Comparison of ENCODE assay signal across 35 mouse cellular contexts in genomic region chr4:40573300-40573699, GRCm38 (mm10).
"Had no signal": no experiment of that assay in that cellular context is flagged by ENCODE, and none has a peak within 500 bp of the region (broad histone marks: within the 10 kb centered on the region; RNA-seq: fewer than 3 reads in every experiment).

No protein-coding gene starts in this region.

- H3K4me3 ChIP-seq: heart, embryonic 12.5 days; heart, embryonic 13.5 days; heart, embryonic 15.5 days; hindbrain, embryonic 10.5 days; hindbrain, embryonic 12.5 days; hindbrain, embryonic 13.5 days; hindbrain, embryonic 15.5 days; intestine, embryonic 15.5 days; kidney, embryonic 15.5 days; layer of hippocampus, adult 2 months; left cerebral cortex, adult 2 months had no signal

- H3K9me3 ChIP-seq: heart, embryonic 12.5 days; heart, embryonic 13.5 days; heart, embryonic 15.5 days; hindbrain, embryonic 10.5 days; hindbrain, embryonic 12.5 days; hindbrain, embryonic 13.5 days; hindbrain, embryonic 15.5 days; intestine, embryonic 15.5 days; kidney, embryonic 15.5 days had no signal

- ATAC-seq: hindbrain, embryonic 16.5 days; hindbrain, postnatal 0 days; inflammation-experienced regulatory T-cells, adult 6 months; intestine, embryonic 15.5 days; intestine, embryonic 16.5 days; intestine, postnatal 0 days had no signal

- H3K4me1 ChIP-seq: heart, embryonic 15.5 days; hindbrain, embryonic 10.5 days; hindbrain, embryonic 12.5 days; hindbrain, embryonic 13.5 days; hindbrain, embryonic 15.5 days; intestine, embryonic 15.5 days; kidney, embryonic 15.5 days had no signal

- DNase-seq: heart, postnatal 10 days; heart, postnatal 14 days; heart, postnatal 36 days; heart, postnatal 4 days; kidney, adult 11 months; kidney, adult 18-20 months; kidney, adult 2 months; kidney, adult 8-10 months; kidney, adult 9 months; kidney, postnatal 10 days; kidney, postnatal 14 days; kidney, postnatal 25 days; kidney, postnatal 36 days; kidney, postnatal 4 days; layer of hippocampus, adult 9-11 months; layer of hippocampus, postnatal 36 days had no signal

- H3K27me3 ChIP-seq: heart, embryonic 12.5 days; heart, embryonic 13.5 days; heart, embryonic 15.5 days; hindbrain, embryonic 12.5 days; hindbrain, embryonic 13.5 days; hindbrain, embryonic 15.5 days; intestine, embryonic 15.5 days; kidney, embryonic 15.5 days had no signal

- H3K27ac ChIP-seq: heart, embryonic 13.5 days; heart, embryonic 15.5 days; hindbrain, embryonic 10.5 days; hindbrain, embryonic 12.5 days; hindbrain, embryonic 13.5 days; hindbrain, embryonic 14.5 days; hindbrain, embryonic 15.5 days; hindbrain, postnatal 0 days; intestine, embryonic 15.5 days; kidney, embryonic 15.5 days; kidney, postnatal 0 days; layer of hippocampus, adult 2 months; left cerebral cortex, adult 2 months had no signal

- H3K9ac ChIP-seq: heart, embryonic 12.5 days; heart, embryonic 13.5 days; heart, embryonic 15.5 days; hindbrain, embryonic 12.5 days; hindbrain, embryonic 13.5 days; hindbrain, embryonic 14.5 days; hindbrain, embryonic 15.5 days; intestine, embryonic 15.5 days; kidney, embryonic 15.5 days had no signal

- H3K36me3 ChIP-seq: heart, embryonic 12.5 days; heart, embryonic 13.5 days; heart, embryonic 15.5 days; hindbrain, embryonic 10.5 days; hindbrain, embryonic 12.5 days; hindbrain, embryonic 13.5 days; hindbrain, embryonic 15.5 days; intestine, embryonic 15.5 days; kidney, embryonic 15.5 days had no signal

- H3K4me2 ChIP-seq: heart, embryonic 11.5 days; heart, embryonic 12.5 days; heart, embryonic 13.5 days; heart, embryonic 15.5 days; hindbrain, embryonic 12.5 days; hindbrain, embryonic 13.5 days; hindbrain, embryonic 14.5 days; hindbrain, embryonic 15.5 days; intestine, embryonic 15.5 days; kidney, embryonic 15.5 days had no signal
